Mouse (Mus musculus) left cerebral cortex, postnatal 25 days (tissue): ENCODE measurements around the gene Zfp68. TPM values are rescaled to one million over a fixed set of nuclear protein-coding genes. Genes with fewer than 3 reads are reported as not detected.

ENCODE experiments used
- microRNA-seq, 2 experiments: library from miRNA; unstranded; fragments of <30 nt; microRNA quantifications; one replicate each; pipeline ENCODE4 v1.2.0; 2022
- total RNA-seq, 2 experiments: library from RNA; stranded (reverse); gene quantifications; 2 replicates each; pipeline ENCODE4 v1.2.3; 2021

Gene Zfp68
- total RNA-seq, 2 experiments from 2014 or later, result 26.2 to 29.1 TPM

Small RNA genes within 50 kb of the gene (microRNA-seq; reads per million reads assigned to microRNA genes)
- 0 reads per million in 2 experiments for gene Gm24082

Other genes with a start within 250 kb of the Zfp68 start
- gene Zfp157, start 178.3 kb downstream of the Zfp68 start, total RNA-seq, result 10 to 100 TPM; 21.2 to 21.8 TPM
- not detected for gene 1700123K08Rik, start 55.0 kb downstream of the Zfp68 start, total RNA-seq
- gene A430033K04Rik, start 3.1 kb upstream of the Zfp68 start, total RNA-seq, result 10 to 100 TPM; 15.5 to 15.9 TPM
- gene Fam20c, start 134.8 kb upstream of the Zfp68 start, total RNA-seq, result 10 to 100 TPM; 39.0 to 40.2 TPM
- gene Gm5294, start 200.3 kb upstream of the Zfp68 start, total RNA-seq, result not detected